Mouse (Mus musculus) cortical plate, adult 2 months (tissue): ENCODE data around the gene Gm21028. TPM values are rescaled to one million over a fixed set of nuclear protein-coding genes. Genes with fewer than 3 reads are reported as not detected.
"Not testable (repeated sequence)": the region's sequence is repeated elsewhere in the genome, so short reads cannot be mapped to it uniquely, and the experiment has no call there.

Source experiments
- H3K27ac ChIP-seq: fragments of 200-500 bp; 2 replicates; pipeline ENCODE4 v1.5.1; 2012; ENCODE audit warnings: low read length, control low read depth, inconsistent platforms; ENCODE audit not compliant: insufficient read depth
- H3K4me1 ChIP-seq: fragments of 200-500 bp; 2 replicates; pipeline ENCODE4 v1.6.1; 2011; ENCODE audit warnings: low read length; ENCODE audit not compliant: control insufficient read depth, insufficient read depth
- H3K4me3 ChIP-seq: fragments of 200-500 bp; 2 replicates; pipeline ENCODE4 v1.5.1; 2011; ENCODE audit warnings: mild to moderate bottlenecking, low read length, control low read depth; ENCODE audit not compliant: insufficient read depth
- CTCF ChIP-seq: fragments of 200-500 bp; IDR thresholded peaks from 2 replicates; pipeline ENCODE4 v1.5.1; 2011; ENCODE audit warnings: mild to moderate bottlenecking, control low read depth, low read length; ENCODE audit not compliant: insufficient read depth; ENCODE audit errors: extremely low read depth
- POLR2A ChIP-seq: fragments of 200-500 bp; IDR thresholded peaks from 2 replicates; pipeline ENCODE4 v1.6.1; 2011; ENCODE audit warnings: mild to moderate bottlenecking, low read length, control low read depth; ENCODE audit not compliant: insufficient read depth; ENCODE audit errors: extremely low read depth
- polyA plus RNA-seq: library from polyadenylated mRNA; depleted of rRNA; stranded (reverse); fragments of >200 nt; gene quantifications from 2 replicates; pipeline ENCODE4 v1.2.3, GENCODE M21; 2012; rRNA removed

Gene Gm21028
- polyA plus RNA-seq, result not detected in 2 replicates

- H3K4me3 ChIP-seq, result no peak within 1 kb of the TSS
- TF ChIP-seq CTCF, result no peak
- no peak for TF ChIP-seq POLR2A
- H3K27ac ChIP-seq, result no peak within 1 kb of the TSS
- H3K4me1 ChIP-seq, result no peaks in the 10 kb centered on the region
These were observed at the start of gene Gm21028 for GRCm38 (mm10) chr7:42578488-42578887. Gene Gm21028, minus strand, starts transcription at chr7:42578588.

- not testable (repeated sequence) for H3K27ac ChIP-seq, H3K4me3 ChIP-seq, H3K4me1 ChIP-seq
These were observed 17.3 kb upstream of the Gm21028 start for GRCm38 (mm10) chr7:42595666-42596065.

GRCm38 (mm10) chr7:42592413-42592812 lies 14.0 kb upstream of the Gm21028 start, which contains the start of gene Zfp977:
Gene Zfp977, minus strand, starts transcription at chr7:42592547.
- H3K4me1 ChIP-seq, H3K4me3 ChIP-seq, H3K27ac ChIP-seq: not testable (repeated sequence)

- not testable (repeated sequence) for H3K27ac ChIP-seq, H3K4me1 ChIP-seq, H3K4me3 ChIP-seq
These were observed 12.9 kb upstream of the Gm21028 start for GRCm38 (mm10) chr7:42591311-42591710.

- no peak overlapping the region for H3K4me3 ChIP-seq
- TF ChIP-seq POLR2A (no peak), CTCF (no peak)
These were observed 26.6 kb downstream of the Gm21028 start for GRCm38 (mm10) chr7:42551766-42552165.

More at GRCm38 (mm10) chr7:42551766-42552165, 26.6 kb downstream of the Gm21028 start:
- Histone ChIP-seq H3K4me1 (no peaks in the 10 kb centered on the region), H3K27ac (no peak overlapping the region)

Other genes with a start within 250 kb of the Gm21028 start
- gene 4933421I07Rik, start 130.5 kb downstream of the Gm21028 start, polyA plus RNA-seq, result not detected in 2 replicates
- gene Zfp141, start 72.8 kb downstream of the Gm21028 start, polyA plus RNA-seq, result 9.0 and 10.7 TPM in 2 replicates
- 0.62 and 0.75 TPM in 2 replicates for gene Zfp977, start 14.0 kb upstream of the Gm21028 start, polyA plus RNA-seq
- gene Zfp976, start 64.0 kb upstream of the Gm21028 start, polyA plus RNA-seq, result 1.3 and 1.5 TPM in 2 replicates
- 3.4 and 4.1 TPM in 2 replicates for gene Zfp975, start 114.2 kb upstream of the Gm21028 start, polyA plus RNA-seq
- not detected in 2 replicates for gene Gm17067, start 148.4 kb upstream of the Gm21028 start, polyA plus RNA-seq
- gene Vmn2r62, start 214.9 kb upstream of the Gm21028 start, polyA plus RNA-seq, result not detected in 2 replicates